Mouse (Mus musculus): ENCODE data around the gene 4930402F06Rik. TPM values are rescaled to one million over a fixed set of nuclear protein-coding genes. Genes with fewer than 3 reads are reported as not detected.

4930402F06Rik gene
- polyA plus RNA-seq, 1 experiment from 2014 or later, result not detected

GRCm38 (mm10) chr2:35335620-35336019, 61.4 kb downstream of the 4930402F06Rik start:
- Histone ChIP-seq H3K9me3 (no peaks in the 10 kb centered on the region), H3K9ac (replicated peaks) (no peak overlapping the region), H3K36me3 (no peaks in the 10 kb centered on the region), H3K4me3 (peak overlapping the region; percentile 66), H3K4me1 (peaks cover 18% of the 10 kb centered on the region), H3K27me3 (no peaks in the 10 kb centered on the region), H3K27ac (replicated peaks) (no peak overlapping the region), H3K4me2 (replicated peaks) (peak overlapping the region; percentile 93)
- WGBS, result 8% methylated on average over 7 of the region's 7 CpGs
- no peak for ATAC-seq (replicated peaks)

DNA sequence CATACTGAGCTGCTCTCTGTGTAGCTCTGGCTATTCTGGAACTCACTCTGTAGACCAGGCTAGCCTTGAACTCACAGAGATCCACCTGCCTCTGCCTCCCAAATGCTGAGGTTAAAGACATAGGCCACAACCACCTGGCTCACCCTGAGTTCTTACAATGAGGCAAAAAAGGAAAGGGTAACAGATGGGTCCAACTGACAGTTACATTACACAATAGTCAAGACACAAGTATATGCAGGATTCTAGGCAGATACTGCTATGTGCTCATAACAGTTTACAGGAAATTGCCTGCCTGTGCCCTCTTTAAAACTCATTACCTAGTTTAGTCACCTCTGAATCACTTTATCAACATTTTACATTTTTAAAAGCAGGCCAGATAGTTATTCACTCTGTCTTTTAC, 63.3 kb downstream of the 4930402F06Rik start:
- Histone ChIP-seq H3K4me2 (replicated peaks) (no peak overlapping the region), H3K4me1 (peaks cover 18% of the 10 kb centered on the region), H3K9ac (replicated peaks) (no peak overlapping the region), H3K27me3 (no peaks in the 10 kb centered on the region), H3K27ac (replicated peaks) (no peak overlapping the region), H3K36me3 (no peaks in the 10 kb centered on the region), H3K4me3 (no peak overlapping the region), H3K9me3 (no peaks in the 10 kb centered on the region)
- no peak for ATAC-seq (replicated peaks)

DNA sequence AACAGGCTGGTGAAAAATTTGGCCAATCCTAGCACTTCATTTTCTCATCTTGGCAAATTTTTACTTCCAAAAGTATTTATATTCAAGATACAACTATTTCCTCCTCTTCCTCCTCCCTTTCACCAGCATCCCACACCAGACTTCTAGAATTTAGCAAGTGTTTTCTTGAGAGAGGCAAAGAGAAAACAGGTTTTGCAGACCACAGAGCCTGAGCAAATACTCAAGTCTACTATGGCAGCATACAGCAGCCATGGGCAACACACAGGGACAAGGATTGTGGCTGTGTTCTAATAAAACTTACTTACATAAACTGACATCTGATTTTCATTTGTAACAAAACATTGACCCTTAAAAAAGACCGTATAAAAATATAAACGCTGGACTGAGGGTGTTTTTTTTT, 65.8 kb downstream of the 4930402F06Rik start:
- H3K4me3 ChIP-seq, result no peak overlapping the region
- H3K27me3 ChIP-seq, result no peaks in the 10 kb centered on the region
- no peaks in the 10 kb centered on the region for H3K36me3 ChIP-seq
- no peak overlapping the region for H3K4me2 ChIP-seq (replicated peaks)
- peaks cover 8% of the 10 kb centered on the region for H3K4me1 ChIP-seq
- no peaks in the 10 kb centered on the region for H3K9me3 ChIP-seq
- no peak overlapping the region for H3K9ac ChIP-seq (replicated peaks)
- 80% methylated on average over 2 of the region's 2 CpGs for WGBS
- no peak for ATAC-seq (replicated peaks)
- H3K27ac ChIP-seq (replicated peaks), result no peak overlapping the region

DNA sequence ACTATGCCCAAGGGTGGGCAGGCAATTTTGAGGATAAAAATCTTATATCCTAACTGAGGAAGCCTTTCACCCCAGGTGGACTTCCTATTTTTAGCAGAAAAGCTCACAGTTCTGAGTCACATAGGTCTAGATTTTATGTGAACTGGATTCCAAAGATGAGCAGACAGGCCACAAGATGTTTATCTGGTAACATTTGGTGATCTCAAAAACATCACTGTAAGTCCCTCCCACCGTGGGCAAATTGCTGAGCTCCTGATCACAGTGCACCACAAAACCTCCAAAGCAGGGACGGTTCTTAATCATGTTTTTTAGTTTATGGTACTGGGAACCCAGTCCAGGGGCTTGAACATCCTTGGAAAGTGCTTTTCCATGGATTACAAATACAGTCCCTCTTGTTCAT, 67.9 kb downstream of the 4930402F06Rik start:
- no peaks in the 10 kb centered on the region for H3K27me3 ChIP-seq
- no peaks in the 10 kb centered on the region for H3K36me3 ChIP-seq
- no peak overlapping the region for H3K4me3 ChIP-seq
- no peak overlapping the region for H3K4me2 ChIP-seq (replicated peaks)
- H3K4me1 ChIP-seq, result no peaks in the 10 kb centered on the region
- no peak overlapping the region for H3K9ac ChIP-seq (replicated peaks)
- no peaks in the 10 kb centered on the region for H3K9me3 ChIP-seq
- H3K27ac ChIP-seq (replicated peaks), result no peak overlapping the region
- WGBS, result 83% methylated on average over 2 of the region's 2 CpGs
- no peak for ATAC-seq (replicated peaks)

GRCm38 (mm10) chr2:35328064-35328792, 68.7 kb downstream of the 4930402F06Rik start:
- ATAC-seq (replicated peaks), result no peak
- 29% methylated on average over 11 of the region's 11 CpGs for WGBS
- Histone ChIP-seq H3K4me3 (no peak overlapping the region), H3K9me3 (no peaks in the 10 kb centered on the region), H3K27ac (replicated peaks) (no peak overlapping the region), H3K27me3 (no peaks in the 10 kb centered on the region), H3K4me1 (peaks cover 2% of the 10 kb centered on the region), H3K36me3 (no peaks in the 10 kb centered on the region), H3K4me2 (replicated peaks) (no peak overlapping the region), H3K9ac (replicated peaks) (no peak overlapping the region)

DNA sequence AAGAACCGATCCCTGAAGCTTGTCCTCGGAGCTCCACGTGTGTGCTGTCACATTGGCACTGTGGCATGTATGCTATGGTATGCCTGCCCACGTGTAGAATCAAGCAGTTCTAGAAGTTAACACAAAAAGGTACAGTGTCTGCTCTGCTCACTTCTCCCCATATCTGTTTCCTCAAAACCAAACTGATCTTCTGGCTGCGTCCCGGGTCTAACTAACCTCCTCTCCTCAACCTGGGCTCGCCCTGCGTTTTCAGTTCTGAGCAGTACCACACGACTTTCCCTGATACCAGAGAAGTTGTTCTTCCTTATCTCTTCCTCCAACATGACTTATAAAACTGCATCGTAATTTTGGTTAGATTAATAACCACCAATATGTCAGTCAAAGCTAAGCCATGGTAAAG, 69.4 kb downstream of the 4930402F06Rik start:
- Histone ChIP-seq H3K9me3 (no peaks in the 10 kb centered on the region), H3K27me3 (no peaks in the 10 kb centered on the region), H3K4me2 (replicated peaks) (no peak overlapping the region), H3K4me3 (no peak overlapping the region), H3K4me1 (peaks cover 9% of the 10 kb centered on the region), H3K27ac (replicated peaks) (no peak overlapping the region), H3K9ac (replicated peaks) (no peak overlapping the region), H3K36me3 (no peaks in the 10 kb centered on the region)
- 71% methylated on average over 10 of the region's 10 CpGs for WGBS
- ATAC-seq (replicated peaks), result no peak

DNA sequence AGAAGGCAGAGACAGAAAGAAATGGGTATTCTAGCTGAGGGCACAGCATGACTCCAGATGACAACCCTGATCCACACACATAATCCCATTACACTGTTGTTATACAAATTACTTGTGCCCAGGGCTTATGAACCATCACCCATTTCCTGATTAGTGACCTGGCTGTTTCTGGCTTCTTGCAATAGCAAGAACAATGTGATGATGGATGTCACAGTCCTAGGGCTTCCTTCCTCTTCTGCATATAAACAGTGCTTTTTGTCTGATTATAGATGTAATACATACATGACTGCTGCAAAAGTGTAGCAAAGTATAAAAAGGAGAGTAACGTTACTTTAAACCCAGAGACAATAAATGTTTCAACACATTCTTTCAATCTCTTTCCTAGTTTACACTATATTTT, 70.0 kb downstream of the 4930402F06Rik start:
- Histone ChIP-seq H3K27me3 (no peaks in the 10 kb centered on the region), H3K9ac (replicated peaks) (no peak overlapping the region), H3K4me1 (peaks cover 15% of the 10 kb centered on the region), H3K4me3 (no peak overlapping the region), H3K9me3 (no peaks in the 10 kb centered on the region), H3K4me2 (replicated peaks) (no peak overlapping the region), H3K27ac (replicated peaks) (no peak overlapping the region), H3K36me3 (no peaks in the 10 kb centered on the region)
- ATAC-seq (replicated peaks), result no peak
- WGBS, result 75% methylated on average over 1 of the region's 1 CpGs

GRCm38 (mm10) chr2:35325930-35326329, 71.0 kb downstream of the 4930402F06Rik start:
- H3K4me3 ChIP-seq, result no peak overlapping the region
- no peak overlapping the region for H3K9ac ChIP-seq (replicated peaks)
- WGBS, result 64% methylated on average over 10 of the region's 10 CpGs
- no peaks in the 10 kb centered on the region for H3K36me3 ChIP-seq
- H3K27me3 ChIP-seq, result no peaks in the 10 kb centered on the region
- peaks cover 17% of the 10 kb centered on the region for H3K4me1 ChIP-seq
- no peak overlapping the region for H3K4me2 ChIP-seq (replicated peaks)
- H3K9me3 ChIP-seq, result no peaks in the 10 kb centered on the region
- H3K27ac ChIP-seq (replicated peaks), result no peak overlapping the region
- ATAC-seq (replicated peaks), result no peak

Other genes starting within 250 kb of the 4930402F06Rik start
- gene Rab14, start 196.1 kb downstream of the 4930402F06Rik start, polyA plus RNA-seq (2015; fragmentation: Nextera tagmentation; extraction: Ambion mirVana), result 445 and 460 TPM in 2 replicates
- gene Gsn, start 140.8 kb downstream of the 4930402F06Rik start, polyA plus RNA-seq (2015; fragmentation: Nextera tagmentation; extraction: Ambion mirVana), result 18.0 and 18.1 TPM in 2 replicates
- gene Stom, start 60.2 kb downstream of the 4930402F06Rik start, polyA plus RNA-seq (2015; fragmentation: Nextera tagmentation; extraction: Ambion mirVana), result 9.9 and 10.9 TPM in 2 replicates
- gene 4930568D16Rik, start 29.4 kb downstream of the 4930402F06Rik start, polyA plus RNA-seq (2015; fragmentation: Nextera tagmentation; extraction: Ambion mirVana), result not detected in 2 replicates
- 4.8 and 5.8 TPM in 2 replicates for gene Ggta1, start 66.1 kb upstream of the 4930402F06Rik start, polyA plus RNA-seq (2015; fragmentation: Nextera tagmentation; extraction: Ambion mirVana)
- 66.6 and 97.0 TPM in 2 replicates for gene Dab2ip, start 161.1 kb upstream of the 4930402F06Rik start, polyA plus RNA-seq (2015; fragmentation: Nextera tagmentation; extraction: Ambion mirVana)